Mouse (Mus musculus) heart, embryonic 14.5 days (tissue): ENCODE measurements at regions not wholly inside any gene's neighbourhood (a gene's known extent, or its start where the extent isn't known, plus 50 kb on each side); places are given as distances from the start of the nearest gene placed in this dataset.

Source experiments
- ATAC-seq: fragments of 200-750 bp; cut with Nextera tagmentation; 2 replicates; pipeline ENCODE4 v1.8.0; 2017; ENCODE audit warnings: low read depth, moderate TSS enrichment; ENCODE audit not compliant: insufficient number of reproducible peaks, insufficient read depth, low FRiP score
- H3K27ac ChIP-seq, 2 experiments: fragments of 200-500 bp in 1 of 2; fragments of 300-500 bp in 1 of 2; sonication (generic) in 1 of 2; replicated peaks in 1 of 2; 2 replicates each; pipeline ENCODE4 v1.5.1; 2012 to 2014; ENCODE audit warnings: low read depth in 2 of 2, low read length in 2 of 2, control low read depth in 1 of 2, mild to moderate bottlenecking in 1 of 2, mixed read lengths in 1 of 2; ENCODE audit not compliant: control insufficient read depth in 1 of 2, insufficient read depth in 1 of 2
- H3K27me3 ChIP-seq: fragments of 300-500 bp; sonication (generic); 2 replicates; pipeline ENCODE4 v1.6.1; 2014; ENCODE audit warnings: mild to moderate bottlenecking, low read length, control low read depth; ENCODE audit not compliant: control insufficient read depth, insufficient read depth
- H3K36me3 ChIP-seq: fragments of 300-500 bp; sonication (generic); 2 replicates; pipeline ENCODE4 v1.6.1; 2014; ENCODE audit warnings: mild to moderate bottlenecking, control low read depth, low read length, mixed read lengths; ENCODE audit not compliant: control insufficient read depth, insufficient read depth
- H3K4me1 ChIP-seq, 2 experiments: fragments of 200-500 bp in 1 of 2; fragments of 300-500 bp in 1 of 2; sonication (generic) in 1 of 2; 2 replicates each; pipeline ENCODE4 v1.6.1; 2012 to 2014; ENCODE audit warnings: low read length in 2 of 2, control low read depth in 1 of 2, mixed read lengths in 1 of 2; ENCODE audit not compliant: control insufficient read depth in 2 of 2, insufficient read depth in 2 of 2
- H3K4me2 ChIP-seq: fragments of 300-500 bp; sonication (generic); 2 replicates; pipeline ENCODE4 v1.6.1; 2014; ENCODE audit warnings: mild to moderate bottlenecking, low read length
- H3K4me3 ChIP-seq, 2 experiments: fragments of 200-500 bp in 1 of 2; fragments of 300-500 bp in 1 of 2; sonication (generic) in 1 of 2; 2 replicates each; pipeline ENCODE4 v1.5.1; 2012 to 2014; ENCODE audit warnings: low read length in 2 of 2, mild to moderate bottlenecking in 2 of 2, control low read depth in 1 of 2, low read depth in 1 of 2, moderate library complexity in 1 of 2; ENCODE audit not compliant: control insufficient read depth in 1 of 2, insufficient read depth in 1 of 2
- H3K9ac ChIP-seq: fragments of 300-500 bp; sonication (generic); 2 replicates; pipeline ENCODE4 v1.6.1; 2014; ENCODE audit warnings: mild to moderate bottlenecking, low read length
- H3K9me3 ChIP-seq: fragments of 300-500 bp; sonication (generic); 2 replicates; pipeline ENCODE4 v1.6.1; 2016; ENCODE audit warnings: low read length, control low read depth; ENCODE audit not compliant: control insufficient read depth
- WGBS: fragments of 180-500 bp; shearing (Covaris S2); extraction: QIAGEN DNeasy Blood & Tissue Kit; methylation state at CpG from one replicate; pipeline ENCODE4 v1.1.7; 2014; 5-methylcytosine and 5-hydroxymethylcytosine counted together

DNA sequence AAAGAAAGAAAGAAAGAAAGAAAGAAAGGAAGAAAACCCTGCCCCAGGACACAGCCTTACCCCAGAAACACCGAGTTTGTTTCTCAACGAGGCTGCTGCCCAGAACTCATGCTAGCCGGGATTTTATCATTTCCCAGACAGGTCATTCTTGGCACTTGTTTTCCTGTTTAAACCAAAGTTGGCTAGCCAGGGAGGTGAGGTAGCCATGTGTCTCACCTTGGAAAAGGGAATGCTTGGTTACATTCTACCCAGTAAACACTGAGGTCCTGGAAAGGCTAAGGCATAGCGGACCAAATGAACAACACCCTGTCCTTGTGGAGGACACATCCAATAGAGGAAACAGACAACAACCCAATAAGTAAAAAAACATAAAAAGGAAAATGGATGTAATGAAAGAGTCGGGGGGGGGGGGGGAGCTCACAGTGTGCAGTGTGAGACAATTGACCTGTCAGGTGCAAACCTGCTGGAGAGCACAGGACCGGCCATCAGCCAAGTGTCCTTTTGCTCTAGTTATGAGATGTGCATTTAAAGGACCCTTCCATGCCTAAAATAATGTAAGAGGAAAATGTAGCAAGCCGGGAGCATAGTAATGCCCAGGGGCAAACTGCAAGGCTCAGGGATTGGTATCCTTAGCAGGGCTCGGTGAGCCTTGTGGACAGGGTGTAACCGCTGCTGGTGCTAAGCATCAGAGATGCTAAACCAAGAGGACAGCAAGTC is 78.2 kb upstream of the Fzd7 start:
- no peaks in the 10 kb centered on the region for H3K9me3 ChIP-seq
- H3K4me2 ChIP-seq = no peak overlapping the region
- peaks cover 0 to 4% of the 10 kb centered on the region in 2 experiments; a peak in 2 of 4 replicates for H3K4me1 ChIP-seq
- WGBS = 75% methylated on average over 9 of the region's 9 CpGs
- no peak overlapping the region for H3K4me3 ChIP-seq
- no peak for ATAC-seq
- no peaks in the 10 kb centered on the region for H3K36me3 ChIP-seq
- no peak overlapping the region for H3K27ac ChIP-seq
- H3K9ac ChIP-seq = no peak overlapping the region
- H3K27me3 ChIP-seq = no peaks in the 10 kb centered on the region

DNA sequence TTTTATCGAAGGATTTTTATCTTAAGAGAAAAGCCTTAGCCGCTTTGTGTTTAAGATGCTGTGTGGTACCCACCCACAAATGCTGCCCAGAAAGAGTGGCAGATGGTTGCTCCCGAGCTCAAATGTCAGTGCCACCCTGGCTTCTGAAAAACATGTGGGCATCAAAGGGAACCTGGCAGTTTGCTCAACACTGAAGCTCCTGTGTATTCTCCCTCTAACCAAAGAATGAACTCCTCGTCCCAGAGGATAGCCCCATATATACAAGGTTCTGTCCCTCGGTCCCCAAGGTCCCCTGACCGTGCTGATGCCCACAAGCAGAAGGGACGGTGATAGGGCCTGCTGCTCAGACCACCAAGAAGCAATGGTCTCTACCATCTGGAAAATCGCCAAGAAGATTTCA is 76.9 kb upstream of the Fzd7 start:
- Histone ChIP-seq H3K4me1 (peaks cover 3 to 11% of the 10 kb centered on the region in 2 experiments; a peak in 3 of 4 replicates), H3K36me3 (no peaks in the 10 kb centered on the region), H3K4me3 (no peak overlapping the region), H3K9ac (no peak overlapping the region), H3K27ac (no peak overlapping the region), H3K4me2 (no peak overlapping the region), H3K9me3 (no peaks in the 10 kb centered on the region), H3K27me3 (no peaks in the 10 kb centered on the region)
- WGBS = 73% methylated on average over 8 of the region's 8 CpGs
- no peak for ATAC-seq

DNA sequence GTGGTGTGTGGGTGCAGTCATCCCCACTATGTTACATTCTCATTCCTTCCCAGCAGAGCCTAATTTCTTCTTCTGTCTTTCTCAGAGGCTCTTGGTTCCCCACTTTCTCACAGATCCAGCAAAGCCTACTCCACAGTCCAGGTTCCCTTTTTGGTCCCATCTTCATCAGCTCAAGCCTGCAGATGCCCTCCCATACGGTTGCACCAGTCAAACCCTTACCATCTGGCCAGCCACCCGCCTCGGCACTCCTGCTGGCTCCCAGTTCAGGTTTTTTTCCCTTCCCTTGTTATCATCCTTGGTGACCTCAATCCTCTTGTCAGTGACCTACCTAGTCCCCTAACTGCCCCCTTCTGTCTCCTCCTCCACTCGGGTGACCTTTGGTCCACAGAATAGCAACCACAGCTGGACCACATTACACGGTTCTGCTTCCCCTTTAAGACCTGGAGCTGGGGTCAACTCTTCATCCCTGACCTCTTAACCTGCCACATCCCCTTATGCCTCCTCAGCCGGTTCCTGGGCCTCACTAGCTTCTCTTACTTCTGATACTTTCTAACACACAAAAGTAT is 75.4 kb upstream of the Fzd7 start:
- Histone ChIP-seq H3K4me2 (no peak overlapping the region), H3K27me3 (no peaks in the 10 kb centered on the region), H3K27ac (no peak overlapping the region), H3K4me3 (no peak overlapping the region), H3K36me3 (no peaks in the 10 kb centered on the region), H3K9ac (no peak overlapping the region), H3K9me3 (no peaks in the 10 kb centered on the region), H3K4me1 (peaks cover 3 to 11% of the 10 kb centered on the region in 2 experiments; a peak in 3 of 4 replicates)
- 61% methylated on average over 6 of the region's 6 CpGs for WGBS
- no peak for ATAC-seq

DNA sequence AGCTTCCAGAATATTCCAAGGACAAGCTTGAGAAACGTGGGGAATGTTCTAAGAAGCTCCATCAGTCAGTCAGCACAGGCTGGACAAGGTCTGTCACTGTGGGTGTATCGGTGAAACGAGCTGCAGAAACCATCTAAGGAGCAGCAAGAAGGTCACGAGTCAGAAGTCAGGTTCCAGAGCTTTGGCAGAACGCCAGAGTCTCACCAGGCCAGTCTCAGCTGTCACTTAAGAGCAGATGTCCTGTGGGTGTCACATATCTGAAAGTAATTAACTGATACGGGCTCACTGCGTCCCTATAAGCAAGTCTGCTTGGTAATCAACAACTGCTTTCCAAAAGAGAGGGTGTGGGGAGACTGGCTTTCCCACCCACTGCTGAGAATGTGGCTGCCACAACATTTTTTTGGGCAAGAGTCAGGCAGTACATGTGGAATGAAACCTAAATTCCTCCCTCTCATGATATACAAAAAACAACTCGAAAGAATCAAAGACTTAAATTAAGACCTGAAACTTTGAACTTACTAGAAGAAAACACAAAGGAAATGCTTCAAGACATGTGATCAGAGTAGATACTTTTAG is 72.6 kb upstream of the Fzd7 start:
- 0 out of 2 replicates have a peak overlapping the region, but pooled peaks have one; percentile 11 for H3K4me2 ChIP-seq
- H3K27me3 ChIP-seq = peaks cover 7% of the 10 kb centered on the region
- no peaks in the 10 kb centered on the region for H3K9me3 ChIP-seq
- H3K4me3 ChIP-seq = no peak overlapping the region
- WGBS = 7% methylated on average over 8 of the region's 8 CpGs
- H3K4me1 ChIP-seq = peaks cover 3 to 11% of the 10 kb centered on the region in 2 experiments; a peak in 3 of 4 replicates
- H3K36me3 ChIP-seq = no peaks in the 10 kb centered on the region
- ATAC-seq = no peak
- no peak overlapping the region for H3K9ac ChIP-seq
- no peak overlapping the region for H3K27ac ChIP-seq

DNA sequence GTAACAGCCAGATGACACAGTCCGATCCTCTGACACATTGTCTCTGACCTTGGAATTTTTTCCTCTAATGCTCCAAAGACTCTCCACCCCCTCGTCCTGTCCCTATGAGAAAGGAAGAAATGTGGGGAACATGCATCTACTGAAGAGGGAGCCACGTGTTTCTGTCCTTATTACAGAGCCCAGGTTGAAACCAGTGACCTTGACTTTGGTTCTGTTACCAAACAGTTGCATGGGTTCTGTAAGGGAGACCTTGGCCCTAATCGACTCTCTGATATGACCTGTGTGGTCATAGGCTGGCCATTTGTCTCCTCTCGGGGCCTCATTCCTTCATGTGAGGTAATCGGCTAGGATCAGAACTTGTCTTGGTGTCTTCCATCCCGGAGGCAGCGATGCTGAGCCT is 69.0 kb upstream of the Fzd7 start:
- WGBS = 84% methylated on average over 8 of the region's 8 CpGs
- Histone ChIP-seq H3K9me3 (no peaks in the 10 kb centered on the region), H3K36me3 (no peaks in the 10 kb centered on the region), H3K9ac (no peak overlapping the region), H3K4me2 (no peak overlapping the region), H3K27ac (no peak overlapping the region), H3K27me3 (peaks cover 7% of the 10 kb centered on the region), H3K4me1 (peaks cover 3 to 11% of the 10 kb centered on the region in 2 experiments; a peak in 3 of 4 replicates), H3K4me3 (no peak overlapping the region)
- ATAC-seq = no peak

DNA sequence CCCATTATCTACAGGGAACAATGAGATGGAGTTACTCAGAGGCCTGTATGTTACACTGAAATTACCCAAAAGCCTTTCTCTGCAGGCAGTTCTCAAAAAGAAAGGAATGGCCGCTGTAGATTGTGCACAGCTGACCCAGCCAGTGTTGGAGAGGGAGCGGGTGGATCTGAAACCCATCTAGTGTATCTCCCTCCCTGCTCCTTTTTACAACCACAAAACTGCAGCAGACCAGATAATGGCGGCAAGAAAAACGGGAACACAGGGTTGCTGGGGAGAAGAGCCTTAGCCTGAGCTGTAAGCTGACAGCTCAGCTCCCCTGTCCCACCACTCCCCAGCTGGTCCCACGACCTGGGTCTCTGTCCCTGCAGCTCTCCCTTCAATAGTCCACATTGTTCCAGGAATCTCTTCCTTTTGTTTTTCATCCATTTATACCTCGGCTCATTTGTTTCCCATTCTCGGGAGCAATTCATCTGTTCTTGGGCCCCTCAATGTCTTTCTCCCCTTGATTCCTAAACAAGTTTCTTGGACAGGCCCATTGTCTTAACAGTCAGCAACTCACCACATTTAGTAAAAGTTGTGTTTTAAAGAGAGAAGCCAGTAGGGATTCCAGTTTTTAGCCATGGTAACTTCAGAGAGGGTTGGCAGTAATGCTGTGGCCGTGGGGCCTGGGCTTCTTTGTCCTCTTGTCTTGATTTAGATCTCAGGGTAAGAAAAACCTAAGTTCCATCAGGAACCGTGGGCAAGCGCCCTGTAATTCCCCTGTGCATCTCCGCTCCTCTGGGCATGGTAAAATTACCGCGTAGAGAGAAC is 67.6 kb upstream of the Fzd7 start:
- Histone ChIP-seq H3K4me2 (no peak overlapping the region), H3K27ac (no peak overlapping the region), H3K36me3 (no peaks in the 10 kb centered on the region), H3K9ac (no peak overlapping the region), H3K4me1 (peaks cover under 1 to 3% of the 10 kb centered on the region in 2 experiments; a peak in 3 of 4 replicates), H3K4me3 (no peak overlapping the region), H3K27me3 (peaks cover 7% of the 10 kb centered on the region), H3K9me3 (no peaks in the 10 kb centered on the region)
- 74% methylated on average over 13 of the region's 13 CpGs for WGBS
- ATAC-seq = no peak

DNA sequence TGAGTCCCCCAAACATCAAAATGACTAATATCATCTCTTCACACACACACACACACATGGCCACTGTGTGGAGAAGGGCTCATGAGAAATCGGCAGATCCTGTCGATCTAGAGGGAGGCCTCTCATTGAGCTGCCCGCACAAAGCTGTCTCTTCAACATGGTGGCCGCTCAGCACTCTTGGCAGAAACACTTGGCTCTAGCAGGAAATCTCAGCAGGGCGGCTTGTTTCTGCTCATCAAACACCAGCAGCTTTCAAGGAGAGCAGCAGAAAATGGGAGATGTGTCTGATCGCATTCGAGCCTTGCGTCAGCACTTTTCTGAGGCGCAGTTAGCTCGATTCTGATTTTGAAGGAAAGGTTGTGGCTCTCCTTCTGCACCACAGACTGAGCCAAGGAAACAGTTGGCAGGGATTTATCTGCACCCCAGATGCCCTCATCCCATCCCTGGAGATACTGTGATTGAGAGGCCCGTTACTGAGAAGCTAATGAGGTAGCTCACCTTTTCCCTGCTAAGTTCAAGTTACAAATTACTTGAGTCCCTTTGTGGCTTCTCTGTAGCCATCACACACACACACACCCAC is 66.4 kb upstream of the Fzd7 start:
- Histone ChIP-seq H3K9ac (no peak overlapping the region), H3K27ac (no peak overlapping the region), H3K27me3 (peaks cover 7% of the 10 kb centered on the region), H3K4me2 (no peak overlapping the region), H3K4me1 (no peaks in the 10 kb centered on the region), H3K36me3 (no peaks in the 10 kb centered on the region), H3K9me3 (no peaks in the 10 kb centered on the region), H3K4me3 (no peak overlapping the region)
- ATAC-seq = no peak
- 73% methylated on average over 11 of the region's 11 CpGs for WGBS
